Mouse (Mus musculus): Measurements from ENCODE around the gene Fam110a.

DNA sequence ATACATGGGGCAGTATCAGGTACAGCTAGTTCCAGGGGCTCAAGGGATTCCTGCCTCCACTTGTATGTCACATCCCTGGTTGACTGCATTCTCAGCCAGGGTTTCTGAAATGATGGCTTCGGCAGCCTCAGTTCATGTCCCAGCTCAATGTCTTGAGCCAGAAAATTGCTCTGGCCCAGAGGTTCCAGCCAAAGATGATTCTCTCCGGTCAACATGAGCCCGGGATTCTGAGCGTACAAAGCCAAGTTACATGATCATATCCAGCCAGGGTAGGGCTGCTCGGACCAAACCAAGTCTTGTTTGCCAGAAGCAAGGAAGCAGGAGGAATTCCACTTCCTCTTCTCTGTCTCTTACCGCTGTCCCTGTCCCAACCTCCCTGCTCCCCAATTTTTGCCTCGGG is 31.7 kb downstream of the Fam110a start:
- TF ChIP-seq EP300 (IDR thresholded peaks at IDR 0.05): no peak
- no peak for TF ChIP-seq CTCF (IDR thresholded peaks at IDR 0.05)
